Mouse (Mus musculus) testis, postnatal 10 days (tissue): ENCODE results near the gene Ppp1r9a.

Experiments
- DNase-seq: peaks from one replicate; pipeline ENCODE4 v3.0.0; 2021; ENCODE audit warnings: low spot score

Gene Ppp1r9a

DNA sequence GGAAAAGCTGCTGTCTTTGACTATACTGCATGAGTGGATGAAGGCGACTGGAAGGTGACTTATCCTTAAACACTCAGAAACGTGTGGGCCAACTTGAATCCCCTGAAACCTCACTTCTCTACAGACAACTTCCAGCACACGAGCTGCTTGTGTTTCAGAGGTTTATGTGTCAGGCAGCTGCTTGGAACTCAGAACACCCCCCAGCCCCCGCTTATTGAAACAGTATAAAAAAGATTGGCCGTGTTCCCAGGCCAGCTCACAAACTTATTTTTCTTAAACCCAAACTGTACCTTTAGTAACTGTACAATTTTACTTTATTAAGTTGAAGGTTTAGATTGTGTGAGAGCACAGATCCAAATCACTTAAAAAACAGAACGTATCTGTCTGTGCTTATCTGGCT, 53.9 kb downstream of the Ppp1r9a start:
- DNase-seq: no peak

DNA sequence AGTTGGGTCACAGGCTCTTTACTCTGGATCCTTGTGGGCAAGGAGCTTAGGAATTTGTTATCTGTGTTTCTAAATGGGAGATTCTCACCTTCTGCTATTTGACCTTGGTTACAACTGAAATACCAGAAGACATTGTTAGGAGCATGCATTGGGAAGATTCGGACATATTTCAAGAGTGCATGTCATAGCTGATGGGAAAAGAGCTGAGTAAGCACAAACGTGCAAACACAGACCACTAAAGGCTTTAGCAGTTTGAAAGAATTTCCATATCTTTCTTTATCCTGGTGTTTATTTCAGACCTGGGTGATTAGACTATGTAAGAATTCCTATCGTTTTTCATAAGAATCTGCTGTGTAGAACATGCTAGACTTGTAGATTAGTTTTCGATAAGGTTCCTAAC, 59.5 kb downstream of the Ppp1r9a start:
- no peak for DNase-seq

DNA sequence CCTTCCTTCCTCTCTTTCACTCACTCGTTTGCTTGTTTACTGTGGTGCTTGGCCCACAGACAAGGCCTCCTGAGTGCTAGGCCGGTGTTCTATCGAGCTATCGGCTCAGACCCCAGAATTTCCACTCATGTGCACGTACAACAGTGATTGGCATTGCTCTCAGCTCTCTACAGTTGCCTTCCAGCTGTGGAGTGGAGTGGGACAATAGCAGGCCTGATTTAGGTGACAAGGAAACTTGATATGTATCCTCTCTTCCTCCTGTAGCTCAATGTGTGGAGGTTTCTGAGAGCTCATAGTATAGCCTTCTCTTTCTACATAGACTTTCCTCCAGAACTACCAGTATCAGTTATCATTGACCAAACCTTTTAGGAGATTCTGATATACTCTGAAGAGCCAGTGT, 60.3 kb downstream of the Ppp1r9a start:
- no peak for DNase-seq

DNA sequence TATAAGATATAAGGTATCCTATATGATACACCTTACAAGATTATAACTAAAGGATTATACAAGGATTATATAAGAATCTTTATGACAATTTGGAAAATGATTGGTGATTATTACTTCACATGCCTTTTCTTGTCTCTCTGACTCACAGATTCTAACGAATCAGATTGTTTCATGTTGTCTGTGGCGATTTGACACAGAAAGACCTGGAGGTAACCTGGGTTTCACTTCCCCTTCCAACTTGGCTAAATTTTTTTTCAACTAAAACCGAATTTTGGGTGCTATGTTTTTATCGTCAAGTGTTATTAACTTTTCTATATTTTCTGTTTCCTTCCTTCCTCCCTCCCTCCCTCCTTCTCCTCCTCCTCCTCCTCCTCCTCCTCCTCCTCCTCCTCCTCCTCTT, 64.5 kb downstream of the Ppp1r9a start:
- DNase-seq: no peak

DNA sequence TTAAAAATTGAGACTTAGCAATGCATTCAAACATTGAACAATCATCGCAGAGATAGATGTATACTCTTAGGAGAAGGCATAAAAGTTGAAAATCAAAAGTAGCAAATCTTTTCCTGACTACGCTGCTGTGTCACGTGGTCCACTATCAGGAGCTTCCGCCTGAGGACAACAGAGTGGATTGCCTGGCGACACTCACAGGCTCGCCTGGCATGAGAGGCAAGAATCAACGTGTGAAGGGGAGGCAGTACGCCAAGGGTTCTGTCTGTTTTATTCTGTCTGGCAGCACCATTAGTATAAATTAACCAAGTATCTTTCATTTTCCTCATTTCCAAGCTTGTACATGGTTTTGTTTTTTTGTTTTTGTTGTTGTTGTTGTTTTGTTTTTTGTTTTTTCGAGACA, 68.5 kb downstream of the Ppp1r9a start:
- DNase-seq: no peak

DNA sequence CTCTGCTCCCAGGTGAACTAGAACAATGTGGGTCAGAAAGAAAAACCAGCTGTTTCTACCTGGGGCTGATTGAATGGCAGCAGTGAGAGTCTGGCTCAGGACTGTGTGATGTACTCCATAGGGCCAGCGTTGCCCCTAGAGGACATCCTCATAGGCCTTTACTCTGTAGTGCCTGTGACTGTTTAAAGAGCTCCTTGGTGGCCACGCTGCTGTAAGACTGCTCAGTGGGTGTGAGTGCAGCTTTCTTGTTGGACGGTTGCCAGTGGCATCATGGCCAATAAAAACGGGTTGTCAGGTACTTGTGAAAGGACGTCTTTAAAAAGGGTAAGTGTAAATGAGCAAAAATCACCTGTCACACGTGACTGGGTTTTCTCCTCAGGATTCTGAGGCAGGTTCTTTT, 70.1 kb downstream of the Ppp1r9a start:
- DNase-seq: no peak

DNA sequence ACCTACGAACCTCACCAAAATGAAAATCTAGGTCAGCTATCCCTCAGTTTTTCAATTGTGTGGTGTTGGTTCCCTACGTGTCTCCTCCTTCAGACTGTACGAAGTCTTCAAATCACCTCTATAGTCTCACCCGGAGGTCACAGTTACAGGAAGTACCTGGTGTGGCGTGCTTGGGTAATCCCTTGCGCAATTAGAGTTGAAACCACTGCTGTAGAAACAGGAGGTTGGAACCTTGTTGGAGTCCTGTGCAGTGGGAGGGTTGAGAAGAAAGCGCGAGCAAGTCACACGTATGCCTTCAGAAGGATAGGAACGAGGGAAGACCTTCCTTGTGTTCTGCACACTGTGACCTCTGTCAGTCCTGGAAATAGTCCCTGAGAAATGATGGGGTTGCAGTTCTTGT, 70.6 kb downstream of the Ppp1r9a start:
- DNase-seq: no peak

DNA sequence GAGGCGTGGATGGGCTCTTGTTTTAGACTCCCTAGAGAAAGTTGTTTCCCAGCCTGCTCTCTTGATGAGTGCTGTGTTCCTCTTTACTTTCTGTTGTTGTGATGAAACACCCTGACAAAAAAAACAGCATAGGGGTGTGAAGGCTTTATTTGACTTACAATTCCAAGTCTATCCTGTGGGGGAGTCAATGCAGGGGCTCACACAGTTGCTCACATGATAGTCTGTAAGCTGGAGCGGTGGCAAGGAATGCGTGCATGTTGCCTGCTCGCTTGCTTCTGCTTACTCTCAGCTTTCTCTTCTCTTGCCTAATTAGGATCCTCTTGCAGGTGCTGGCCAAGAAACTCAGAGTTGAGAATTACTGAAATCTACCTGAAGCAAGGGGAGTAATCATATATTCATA, 74.8 kb downstream of the Ppp1r9a start:
- DNase-seq: no peak

DNA sequence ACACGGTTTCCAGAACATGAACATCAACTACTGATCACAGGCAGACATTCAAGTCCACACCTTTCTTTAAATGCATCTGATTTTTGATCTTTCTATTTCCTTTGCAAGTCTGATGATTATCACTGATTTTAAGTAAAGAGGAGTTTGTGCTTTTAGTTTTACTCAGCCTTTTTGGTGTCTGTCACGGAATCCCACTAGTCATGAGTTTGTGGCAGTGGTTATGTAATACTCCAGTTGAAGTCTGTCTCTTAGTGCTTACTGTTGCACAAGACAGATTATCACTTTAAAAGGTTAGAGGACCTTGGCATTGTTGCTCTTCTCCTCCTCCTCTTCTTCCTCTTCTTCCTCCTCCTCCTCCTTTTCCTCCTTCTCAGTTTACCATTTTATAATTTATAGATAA, 75.5 kb downstream of the Ppp1r9a start:
- no peak for DNase-seq

DNA sequence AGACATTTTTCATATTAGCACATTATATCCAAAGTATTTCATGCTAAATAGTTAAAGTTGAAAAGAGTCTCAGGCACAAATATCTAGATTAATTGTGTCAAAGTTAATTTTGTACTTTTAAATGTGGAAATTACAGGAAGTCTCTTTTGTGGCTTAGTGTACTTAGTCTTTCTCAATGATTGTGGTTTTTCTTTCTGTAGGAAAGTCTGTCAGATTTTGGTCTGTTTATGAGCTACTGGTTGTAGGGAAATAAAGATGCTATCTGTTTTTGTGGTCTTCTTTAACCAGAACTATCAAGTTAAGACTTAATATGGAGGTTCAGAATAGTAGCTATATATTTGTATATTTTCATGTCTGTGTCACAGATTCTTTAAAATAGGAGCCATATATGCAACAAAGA, 76.2 kb downstream of the Ppp1r9a start:
- no peak for DNase-seq

DNA sequence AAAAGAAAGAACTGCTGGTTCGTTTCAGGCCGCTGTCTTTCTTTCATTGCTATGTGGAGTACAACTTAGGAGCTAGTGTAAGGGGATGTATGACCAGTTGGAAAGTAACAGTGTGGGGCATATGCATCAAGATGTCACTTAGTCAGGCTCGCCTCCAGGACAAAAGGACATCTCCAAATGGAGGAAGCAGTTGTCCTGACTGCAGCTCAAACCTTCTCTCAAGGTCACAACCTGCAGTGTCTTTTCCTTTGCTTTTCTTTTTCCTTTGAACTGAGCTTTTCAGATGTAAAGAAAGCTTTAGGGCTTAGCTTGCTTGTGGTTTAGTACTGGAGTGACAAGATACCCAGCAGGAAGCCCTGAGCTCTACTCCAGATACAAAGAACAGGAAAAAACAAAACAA, 77.4 kb downstream of the Ppp1r9a start:
- no peak for DNase-seq

DNA sequence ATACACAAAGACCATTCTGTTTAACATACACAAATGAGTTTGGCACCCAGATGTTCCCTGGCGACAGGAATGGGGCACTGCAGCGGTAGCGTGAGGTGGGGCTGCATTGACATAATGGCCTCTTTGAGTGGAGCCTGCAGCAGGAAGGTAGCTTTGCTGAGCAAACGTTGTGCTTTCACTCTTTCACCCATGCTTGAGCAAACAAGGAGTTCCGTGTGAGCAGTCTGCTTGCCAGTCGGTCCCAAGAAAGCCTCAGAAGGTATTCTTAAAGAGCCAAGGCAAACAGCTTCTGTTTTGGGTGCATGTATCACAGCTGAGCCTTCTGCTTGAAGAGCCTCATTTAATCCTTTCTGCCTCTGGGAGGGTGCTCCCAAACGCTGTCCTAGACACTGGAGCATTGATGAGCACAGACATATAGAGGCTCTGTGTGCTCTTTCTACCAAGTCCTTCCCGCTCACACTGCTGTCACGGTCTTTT, 80.0 kb downstream of the Ppp1r9a start:
- DNase-seq: no peak

DNA sequence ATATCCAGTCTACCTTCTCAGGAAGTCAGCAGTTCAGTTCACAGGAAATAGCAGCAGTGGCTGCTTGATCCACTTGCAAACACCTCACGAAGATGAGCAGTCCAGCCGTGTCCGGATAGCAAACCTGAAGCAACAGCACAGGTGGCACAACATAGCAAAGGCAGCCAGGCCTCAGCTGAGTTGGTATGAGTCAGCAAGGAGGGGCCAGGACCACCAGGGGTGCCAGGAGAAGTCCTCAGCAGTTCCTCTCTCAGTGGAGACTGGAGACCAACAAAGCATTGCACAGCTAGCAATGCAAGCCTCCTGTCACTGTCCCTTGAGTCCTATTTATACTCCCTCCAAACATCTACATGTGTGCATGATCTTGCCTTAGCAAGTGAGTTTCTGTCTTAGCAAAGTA, 83.0 kb downstream of the Ppp1r9a start:
- DNase-seq: no peak

DNA sequence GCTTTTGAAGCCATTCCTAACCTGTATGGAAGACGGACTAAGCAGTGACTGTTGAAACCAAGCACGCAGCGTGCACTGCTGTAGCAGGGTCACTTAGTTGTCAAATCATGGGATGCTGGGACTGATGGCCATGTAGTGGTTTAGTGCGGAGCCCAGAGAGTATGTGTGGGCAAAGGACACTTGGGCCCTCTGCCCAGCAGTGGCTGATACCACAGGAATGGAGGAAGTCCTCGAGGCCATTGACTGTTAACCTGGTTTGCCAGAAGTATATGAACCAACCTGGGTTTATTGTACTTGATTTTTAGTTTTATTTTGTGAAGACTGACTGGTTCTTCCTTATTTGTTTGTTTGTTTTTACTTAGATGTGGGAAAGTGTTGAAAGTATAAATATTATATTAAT, 84.4 kb downstream of the Ppp1r9a start:
- DNase-seq: no peak

DNA sequence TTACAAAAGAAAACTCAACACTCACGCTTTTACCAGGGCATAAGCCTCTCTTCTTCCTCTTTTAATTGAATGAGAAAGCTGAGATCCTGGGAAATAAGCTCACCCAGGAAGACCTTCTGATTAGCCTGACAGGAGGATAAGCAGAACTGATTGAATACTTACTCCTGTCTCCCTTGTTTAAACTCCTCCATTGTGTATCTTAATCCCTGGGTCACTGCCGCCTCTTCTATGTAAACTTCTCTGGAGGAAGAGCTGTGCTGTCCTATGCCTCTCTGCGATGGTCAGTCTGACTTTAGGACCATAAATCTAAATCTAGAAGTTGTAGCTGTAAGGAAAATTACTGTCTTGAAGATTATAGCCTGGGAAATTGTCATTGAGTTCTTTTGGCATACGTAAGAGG, 86.0 kb downstream of the Ppp1r9a start:
- DNase-seq: no peak

DNA sequence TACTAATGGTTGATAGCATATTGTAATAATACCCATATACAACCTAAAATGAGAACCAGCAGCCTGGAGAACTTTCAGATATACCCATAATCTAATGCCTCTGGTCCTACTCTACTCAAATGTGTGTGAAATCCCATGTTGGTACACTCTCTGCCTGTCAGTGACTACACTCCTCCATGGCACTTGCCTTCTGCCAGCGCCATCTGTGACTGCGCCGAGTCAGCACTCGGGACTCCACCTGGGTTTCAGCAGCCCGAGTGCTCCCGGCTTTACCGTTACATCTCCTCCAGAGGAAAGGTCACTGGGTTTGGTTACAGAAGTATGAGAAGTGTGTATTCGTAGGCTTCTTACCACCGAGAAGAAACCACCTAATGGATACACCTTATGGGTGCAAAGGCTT, 89.6 kb downstream of the Ppp1r9a start:
- DNase-seq: no peak

DNA sequence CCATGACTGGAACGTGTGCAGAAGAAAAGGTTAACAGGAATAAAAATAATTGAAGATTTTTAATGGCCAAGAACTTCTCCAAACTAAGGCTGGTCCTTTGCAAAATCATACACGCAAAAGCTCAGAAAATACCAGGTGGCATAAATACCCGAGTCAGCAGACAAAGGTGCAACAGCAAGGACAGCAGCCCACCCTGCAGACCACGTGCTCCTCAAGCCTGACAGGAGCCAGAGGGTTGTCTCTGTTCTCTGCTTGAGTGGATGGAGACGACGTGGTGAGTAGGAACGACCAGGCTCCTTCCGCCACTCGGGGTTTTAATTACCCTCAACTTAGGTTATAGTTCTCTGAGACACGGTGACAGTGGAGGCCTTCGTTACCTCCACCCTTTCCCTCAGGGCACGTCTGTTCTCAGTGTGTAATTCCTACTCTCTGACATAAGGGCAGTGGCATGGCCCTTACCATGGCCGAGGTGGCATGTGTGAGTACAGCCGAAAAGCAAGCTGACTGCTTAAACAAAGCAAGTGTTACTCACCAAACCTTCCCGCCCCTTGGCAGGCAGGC, 91.0 kb downstream of the Ppp1r9a start:
- no peak for DNase-seq

DNA sequence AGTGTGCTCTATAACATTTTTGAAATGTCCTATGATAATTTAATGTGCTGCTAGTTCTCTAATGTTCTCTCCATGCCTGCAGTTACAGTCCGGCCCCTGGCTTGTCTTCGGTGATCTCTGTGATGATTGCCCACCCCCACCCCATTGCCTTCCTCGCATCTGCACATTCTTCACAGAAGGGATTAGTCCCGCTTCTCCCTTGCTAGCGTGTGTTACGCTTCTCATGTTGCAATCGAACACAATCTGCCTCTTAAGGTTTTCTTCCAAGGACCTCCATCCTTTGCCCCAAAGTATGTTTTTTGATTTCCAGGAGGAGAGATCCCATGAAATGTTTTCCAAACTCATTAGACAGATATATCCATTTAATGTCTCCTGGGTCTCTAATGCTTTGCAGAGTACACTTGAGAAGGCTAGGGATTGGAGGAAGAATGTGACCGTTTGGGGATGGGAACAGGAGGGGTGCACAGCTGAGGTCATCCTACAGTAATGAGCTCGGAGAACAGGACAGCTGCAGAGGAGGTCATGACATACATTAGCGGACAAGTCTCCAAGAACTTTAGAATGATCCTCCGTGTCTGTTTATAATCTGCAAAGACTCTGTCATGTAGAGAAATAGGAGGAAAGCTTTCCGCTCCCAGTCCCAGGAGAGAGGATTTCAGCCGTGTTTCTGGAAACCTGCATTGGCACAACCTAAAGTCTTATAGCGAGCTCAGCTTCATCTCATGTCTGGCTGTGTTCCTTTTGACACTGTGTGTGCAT, 91.6 kb downstream of the Ppp1r9a start:
- DNase-seq: no peak

DNA sequence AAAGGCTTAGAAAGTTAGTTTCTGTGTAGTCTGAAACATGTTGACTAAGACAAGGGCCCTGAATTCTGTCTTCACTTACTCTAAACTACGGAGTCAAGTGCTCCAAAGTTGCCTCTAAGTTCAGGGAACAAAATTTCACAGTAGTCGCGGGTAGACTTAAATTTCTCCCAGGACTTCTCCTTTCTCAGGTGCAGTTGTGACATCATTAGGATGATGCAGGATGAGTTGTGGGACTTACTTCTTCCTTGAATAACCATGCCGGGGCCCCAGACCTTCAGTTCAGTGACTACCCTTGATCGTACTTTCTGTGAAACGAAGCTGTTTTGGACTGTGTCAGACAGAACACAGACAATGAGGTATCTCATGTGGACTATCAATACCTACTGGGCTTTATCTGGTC, 94.9 kb downstream of the Ppp1r9a start:
- DNase-seq: no peak

DNA sequence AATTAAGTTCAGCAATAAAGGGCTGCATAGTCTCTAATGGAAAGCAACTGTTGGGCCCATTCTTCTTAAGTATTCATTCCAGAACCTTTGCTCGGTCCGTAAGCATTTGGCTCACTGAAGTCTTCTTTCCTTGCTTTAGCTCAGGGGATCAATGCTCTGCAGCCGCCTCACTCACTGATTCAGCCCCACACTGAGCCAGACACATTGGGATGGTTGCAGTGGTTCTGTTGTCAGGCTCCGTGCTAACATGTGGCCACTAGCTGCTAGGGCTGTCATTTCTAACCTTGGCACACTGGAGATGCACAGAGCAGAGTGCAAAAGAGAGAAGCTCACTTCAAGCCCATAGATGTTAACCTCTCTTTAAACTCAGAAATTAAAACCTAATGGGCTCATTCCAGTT, 96.2 kb downstream of the Ppp1r9a start:
- DNase-seq: no peak

DNA sequence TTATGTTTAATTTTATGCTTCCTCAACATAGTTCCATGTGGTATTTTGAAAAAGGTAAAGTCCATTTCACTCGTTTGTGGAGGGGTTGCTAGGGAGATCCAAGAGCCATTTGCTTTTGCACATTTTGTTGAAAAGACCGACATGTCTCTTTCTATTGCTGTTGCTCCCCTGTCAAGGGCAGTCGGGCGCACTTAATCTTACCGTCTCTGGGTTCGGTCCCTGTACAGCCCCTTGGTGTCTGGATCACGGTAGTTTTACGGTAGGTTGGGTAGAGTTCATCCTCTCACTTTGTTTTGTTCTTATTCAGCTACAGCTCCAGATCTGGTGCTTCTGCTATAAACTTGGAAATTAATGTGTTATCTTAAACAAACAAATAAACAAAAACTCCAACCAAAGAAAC, 98.1 kb downstream of the Ppp1r9a start:
- no peak for DNase-seq

DNA sequence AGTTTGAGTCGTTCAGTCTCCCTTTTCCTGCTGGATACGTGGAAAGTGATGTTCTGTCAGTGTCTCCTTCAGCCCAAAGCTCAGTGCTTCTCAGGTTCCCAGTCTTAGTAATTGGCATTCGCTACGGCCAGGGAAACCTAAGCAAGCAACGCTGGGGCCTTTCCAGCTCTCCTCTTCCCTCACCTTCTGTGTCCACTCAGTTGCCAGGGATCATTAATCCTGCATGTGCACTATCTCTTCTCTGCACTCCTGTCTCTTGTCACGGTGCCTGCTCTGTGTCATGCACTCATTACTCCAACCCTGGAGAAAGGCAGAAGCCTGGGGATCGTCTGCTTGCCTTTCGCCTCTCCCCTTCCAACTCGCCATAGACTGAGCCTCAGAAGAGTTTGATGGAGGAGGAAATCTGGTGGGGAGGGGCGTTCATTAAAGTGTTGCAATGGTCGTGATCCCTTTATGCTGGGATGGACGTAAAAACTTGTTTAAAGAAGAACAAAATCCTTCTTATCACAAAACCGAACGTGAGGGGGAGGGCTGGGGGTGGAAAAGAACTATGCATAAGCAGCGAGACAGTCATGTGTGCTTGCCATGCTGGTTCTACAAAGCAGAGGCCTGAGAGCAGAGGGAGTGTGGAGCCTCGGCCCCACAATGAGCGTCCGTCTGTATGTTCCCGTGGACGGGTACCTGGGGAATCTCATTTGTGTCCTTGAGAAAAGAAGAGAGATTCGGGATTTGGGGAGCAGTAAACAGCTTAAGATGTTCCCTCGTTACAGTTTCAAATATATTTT, 103.0 kb downstream of the Ppp1r9a start:
- no peak for DNase-seq

DNA sequence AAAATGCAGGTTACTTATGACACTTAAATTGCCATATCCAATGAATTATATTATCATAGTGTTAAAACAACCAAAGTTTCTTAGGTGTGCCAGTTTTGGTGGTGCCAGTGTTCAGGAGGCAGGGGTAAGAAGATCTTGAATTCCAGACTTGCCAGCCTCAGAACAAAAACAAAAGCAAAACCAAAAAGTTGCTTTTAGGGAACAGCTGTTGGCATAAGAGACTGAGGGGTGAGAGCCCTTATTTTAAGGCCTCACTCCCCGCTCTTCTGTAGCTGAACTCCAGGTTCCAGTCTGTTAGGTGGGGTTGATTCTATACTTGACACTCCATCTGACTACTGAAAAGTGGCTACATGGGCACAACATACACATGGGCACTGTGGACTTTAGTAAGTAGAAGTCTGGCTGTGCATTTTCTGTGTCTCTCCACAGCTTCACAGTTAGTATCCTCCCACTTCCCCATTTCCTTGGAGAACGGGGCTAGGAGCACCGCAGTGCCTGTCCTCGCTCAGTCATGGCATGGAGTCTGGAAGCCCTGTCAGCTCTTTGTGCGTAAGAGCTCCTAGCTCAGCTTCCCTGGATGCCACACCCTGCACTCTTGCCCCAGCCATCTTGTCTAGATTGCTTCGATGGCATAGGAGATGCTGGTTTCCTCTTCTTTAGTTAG, 103.7 kb downstream of the Ppp1r9a start:
- DNase-seq: no peak
